Mouse (Mus musculus) urinary bladder, postnatal 25 days (tissue): ENCODE measurements at regions not wholly inside any gene's neighbourhood (a gene's known extent, or its start where the extent isn't known, plus 50 kb on each side); places are given as distances from the start of the nearest gene placed in this dataset.

Experiments
- DNase-seq: peaks from one replicate; pipeline ENCODE4 v3.0.0; 2022; ENCODE audit warnings: low spot score

DNA sequence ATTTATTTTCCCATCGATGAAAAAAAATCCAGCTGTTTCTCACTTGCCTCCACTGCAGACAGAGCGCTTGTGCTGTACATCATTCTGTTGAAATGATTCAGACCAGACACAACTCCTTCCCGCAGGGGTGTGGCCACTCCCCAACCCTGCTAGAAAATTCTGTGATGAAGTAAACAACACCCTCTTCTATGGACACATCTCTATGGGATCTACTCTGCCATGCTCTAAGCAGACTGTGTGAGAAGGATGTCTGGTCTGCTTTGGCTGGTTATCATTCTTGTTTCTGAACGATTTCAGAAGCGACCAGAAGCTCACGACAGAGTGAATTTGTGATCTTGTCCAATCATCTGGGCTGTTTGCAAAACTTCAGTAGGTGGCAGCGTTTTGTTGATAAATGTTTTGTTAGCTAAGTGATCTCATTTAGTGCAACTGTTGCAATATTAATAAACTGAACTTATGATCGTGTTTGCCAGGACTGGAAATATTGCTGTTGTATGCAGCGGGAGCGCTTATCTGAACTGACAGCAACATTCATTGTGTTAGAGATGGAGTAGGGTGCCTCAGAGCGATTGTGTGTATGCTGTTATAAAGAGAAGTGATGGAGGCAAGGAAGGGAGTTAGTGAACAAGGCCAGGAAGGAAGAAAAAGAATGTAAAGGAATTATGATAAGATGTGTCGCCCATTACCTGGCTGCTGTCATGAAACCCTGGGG, 605.2 kb upstream of the Nox3 start:
- no peak for DNase-seq

DNA sequence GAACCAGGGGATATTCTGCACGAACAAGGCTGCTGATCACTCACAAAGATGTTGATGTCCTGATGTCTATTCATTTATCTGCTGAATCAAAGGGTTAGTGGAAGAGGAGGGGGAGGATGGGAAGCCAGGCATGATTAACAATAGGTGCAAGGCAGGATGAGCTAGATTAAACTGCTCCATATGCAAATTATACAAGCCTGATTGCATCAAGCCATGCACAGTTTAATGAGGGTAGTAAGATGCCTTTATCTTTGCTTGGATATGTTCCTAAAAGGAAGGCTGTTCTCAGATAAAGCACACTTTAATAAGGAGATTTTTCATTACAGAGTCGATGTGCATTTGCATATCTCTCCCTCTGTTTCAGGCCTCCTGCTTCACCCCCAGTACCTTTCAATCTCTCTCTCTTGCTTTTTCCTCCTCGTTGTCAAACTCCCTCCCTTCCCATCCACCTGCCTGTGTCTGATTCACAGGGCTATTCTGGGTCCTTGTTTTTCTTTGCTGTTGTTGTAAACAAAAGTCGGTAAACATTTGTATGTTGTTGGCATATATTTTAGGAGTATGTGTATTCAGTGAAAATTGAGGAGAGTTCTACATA, 615.8 kb upstream of the Nox3 start:
- no peak for DNase-seq

DNA sequence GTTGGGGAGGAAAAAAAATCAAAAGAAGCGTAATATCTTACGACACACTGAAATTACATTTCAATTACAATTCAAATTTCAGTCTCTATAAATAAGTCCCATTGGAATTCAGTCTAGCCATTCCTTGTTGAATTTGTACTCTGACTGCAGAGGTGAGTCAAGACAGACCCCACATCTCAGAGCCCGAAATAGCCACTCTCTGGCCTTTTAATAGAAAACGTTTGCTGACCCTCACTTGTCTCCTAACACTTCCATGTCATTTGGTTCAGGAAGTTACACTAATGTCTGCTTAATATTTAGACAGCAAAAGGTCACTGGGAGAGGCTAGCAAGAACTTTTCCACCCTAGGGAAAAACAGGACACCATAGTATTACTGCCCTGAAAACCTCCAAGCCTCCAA, 623.1 kb upstream of the Nox3 start:
- no peak for DNase-seq

GRCm38 (mm10) chr17:4328810-4329209, 632.7 kb upstream of the Nox3 start:
- DNase-seq, result no peak

GRCm38 (mm10) chr17:4331650-4332049, 635.6 kb upstream of the Nox3 start:
- DNase-seq, result no peak

DNA sequence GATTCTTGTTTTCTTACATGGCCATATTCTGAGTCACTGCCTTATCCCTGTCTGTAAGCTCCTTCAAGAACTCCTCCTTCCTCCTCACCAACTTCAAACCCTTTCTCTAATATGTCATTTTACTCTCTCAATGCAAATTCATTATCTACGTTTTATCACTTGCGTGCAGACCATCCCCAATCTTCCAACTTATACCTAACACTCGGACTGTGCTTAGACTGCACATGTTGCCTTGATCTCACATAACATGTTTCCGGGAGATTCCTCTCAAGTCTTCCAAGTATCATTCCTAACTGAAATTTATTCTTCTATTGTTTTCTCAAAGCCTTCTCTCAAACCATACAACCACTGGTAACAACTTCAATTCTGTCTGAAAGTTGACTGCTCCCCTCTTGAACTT, 637.0 kb upstream of the Nox3 start:
- DNase-seq, result no peak

- no peak for DNase-seq
These were observed 641.1 kb upstream of the Arid1b start for GRCm38 (mm10) chr17:4353018-4353417.

- DNase-seq, result no peak
These were observed 638.5 kb upstream of the Arid1b start for GRCm38 (mm10) chr17:4355506-4356218.

GRCm38 (mm10) chr17:4360413-4361320, 633.5 kb upstream of the Arid1b start:
- DNase-seq, result no peak

- no peak for DNase-seq
These were observed 628.3 kb upstream of the Arid1b start for GRCm38 (mm10) chr17:4365811-4366210.

DNA sequence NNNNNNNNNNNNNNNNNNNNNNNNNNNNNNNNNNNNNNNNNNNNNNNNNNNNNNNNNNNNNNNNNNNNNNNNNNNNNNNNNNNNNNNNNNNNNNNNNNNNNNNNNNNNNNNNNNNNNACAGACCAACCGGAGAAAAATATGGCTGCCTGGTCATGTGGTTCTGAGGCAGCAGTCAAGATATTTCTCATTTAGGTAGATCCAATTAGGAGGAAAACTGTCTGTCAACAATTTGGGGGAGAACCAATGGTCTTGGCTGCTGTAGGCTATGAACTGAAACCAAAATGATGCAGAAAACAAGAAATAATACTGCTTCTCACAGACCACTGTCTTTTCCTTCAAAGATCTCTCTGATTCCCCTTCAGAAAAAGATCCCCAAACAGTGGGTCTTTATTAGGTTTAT, 613.7 kb upstream of the Arid1b start:
- DNase-seq, result no peak

GRCm38 (mm10) chr17:4380873-4381272, 613.3 kb upstream of the Arid1b start:
- no peak for DNase-seq

DNA sequence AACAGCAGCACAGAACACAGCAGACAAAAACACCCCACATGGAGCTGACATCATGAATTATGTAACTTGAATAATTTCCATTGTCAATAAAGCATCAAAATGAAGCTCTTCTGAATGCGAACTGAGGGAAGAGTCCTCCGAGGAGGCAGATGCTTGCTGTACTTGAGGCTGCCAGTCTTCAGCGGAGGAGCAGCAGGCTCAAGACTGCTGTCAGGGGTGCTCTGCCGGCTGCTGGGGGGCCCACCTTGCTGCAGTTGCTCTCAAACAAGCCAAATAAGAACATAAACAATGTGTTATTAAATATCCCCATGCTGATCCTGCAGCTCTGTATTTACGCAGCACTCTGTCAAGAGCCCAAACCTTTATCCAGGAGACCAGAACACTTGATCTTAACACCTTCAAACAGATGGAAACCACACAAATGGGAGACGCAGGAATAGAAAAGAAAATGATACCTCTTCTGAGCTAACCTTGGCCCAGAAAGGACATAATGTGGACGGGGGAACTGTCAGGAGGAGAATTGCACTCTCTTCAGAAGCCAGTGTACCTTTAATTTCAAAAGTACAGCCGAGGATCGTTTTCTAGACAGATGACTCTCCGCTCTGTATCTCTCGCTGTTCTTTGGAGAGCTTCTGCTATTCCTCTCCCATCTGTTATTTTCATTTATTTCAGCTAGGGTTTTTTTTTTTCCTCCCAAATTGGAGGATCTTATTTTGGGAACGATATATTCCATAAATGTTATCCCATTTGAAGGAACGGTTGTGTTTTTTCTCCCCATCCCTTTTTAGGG, 612.0 kb upstream of the Arid1b start:
- no peak for DNase-seq

- no peak for DNase-seq
These were observed 611.4 kb upstream of the Arid1b start for GRCm38 (mm10) chr17:4382716-4383115.

DNA sequence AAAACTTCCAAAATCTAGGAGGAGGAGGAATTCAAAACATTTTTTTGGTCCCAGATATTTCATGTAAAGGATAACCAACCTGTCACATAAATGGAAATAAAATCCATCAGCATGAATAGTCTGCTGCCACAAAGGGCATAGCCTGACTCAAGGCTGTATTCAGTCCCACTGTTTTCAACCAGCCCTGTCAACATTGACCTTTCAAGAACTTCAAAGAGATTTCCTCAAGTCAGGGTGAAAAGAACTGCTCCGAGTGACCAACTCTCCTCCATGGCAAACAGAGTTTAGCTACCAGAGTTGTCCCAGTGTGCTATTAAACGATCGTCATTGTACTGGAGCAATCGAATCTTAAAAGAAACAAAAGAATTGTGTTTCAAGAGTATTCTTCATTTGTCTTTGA, 606.5 kb upstream of the Arid1b start:
- DNase-seq, result no peak

GRCm38 (mm10) chr17:4390012-4390411, 604.1 kb upstream of the Arid1b start:
- no peak for DNase-seq

GRCm38 (mm10) chr17:4390577-4390976, 603.6 kb upstream of the Arid1b start:
- no peak for DNase-seq

GRCm38 (mm10) chr17:4391210-4391609, 602.9 kb upstream of the Arid1b start:
- no peak for DNase-seq

DNA sequence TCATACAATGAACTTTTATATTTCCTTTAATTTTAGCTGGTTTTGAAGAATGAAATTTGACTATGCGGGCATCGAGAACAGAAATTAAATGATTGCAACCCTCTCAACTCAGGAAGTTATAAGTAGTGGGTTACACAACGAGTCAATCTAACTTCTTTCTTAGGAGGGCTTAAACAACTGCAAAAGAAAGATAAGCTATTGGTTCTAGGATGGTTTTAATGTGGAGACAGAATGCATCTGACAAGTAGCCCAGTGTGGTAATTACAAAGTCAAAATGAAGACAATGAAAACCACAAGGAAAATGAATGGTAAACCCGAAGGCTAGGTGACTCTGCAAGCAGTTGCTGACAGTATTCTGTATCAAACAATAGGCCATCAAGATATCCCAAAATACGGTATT, 598.0 kb upstream of the Arid1b start:
- DNase-seq, result no peak

DNA sequence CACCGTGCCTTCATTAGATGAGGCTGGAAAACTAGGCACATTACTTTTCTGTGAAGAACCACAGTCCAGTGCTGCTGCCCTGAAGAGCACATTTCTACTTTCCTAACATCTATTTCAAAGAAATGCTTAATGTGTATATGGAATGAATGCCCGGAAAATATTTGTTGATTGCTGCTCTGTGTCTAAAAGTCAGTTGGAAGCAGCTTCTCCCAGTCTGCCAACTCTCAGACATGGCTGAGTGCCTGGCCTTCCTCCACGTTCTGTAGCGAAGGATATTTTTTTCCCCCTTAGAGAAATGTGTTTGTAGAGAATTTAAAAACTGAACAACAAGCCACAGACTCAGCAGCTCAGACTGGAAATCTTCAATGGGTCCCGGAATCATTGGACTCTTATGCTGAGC, 576.4 kb upstream of the Arid1b start:
- DNase-seq, result no peak

GRCm38 (mm10) chr17:4424451-4425168, 569.5 kb upstream of the Arid1b start:
- no peak for DNase-seq
